Mouse (Mus musculus) testis, adult 2 months (tissue): ENCODE data around the gene Itga11. TPM values are rescaled to one million over a fixed set of nuclear protein-coding genes. Genes with fewer than 3 reads are reported as not detected.

Source experiments
- H3K27ac ChIP-seq: fragments of 200-500 bp; 2 replicates; pipeline ENCODE4 v1.5.1; 2012; ENCODE audit warnings: low read depth, low read length; ENCODE audit not compliant: control insufficient read depth, insufficient read depth
- H3K27me3 ChIP-seq: fragments of 200-500 bp; 2 replicates; pipeline ENCODE4 v1.6.1; 2012; ENCODE audit warnings: mild to moderate bottlenecking, low read length, moderate library complexity; ENCODE audit not compliant: control insufficient read depth, insufficient read depth
- H3K36me3 ChIP-seq: fragments of 200-500 bp; 2 replicates; pipeline ENCODE4 v1.6.1; 2012; ENCODE audit warnings: mild to moderate bottlenecking, low read length; ENCODE audit not compliant: control insufficient read depth, insufficient read depth
- H3K4me1 ChIP-seq: fragments of 200-500 bp; 2 replicates; pipeline ENCODE4 v1.6.1; 2012; ENCODE audit warnings: low read length; ENCODE audit not compliant: control insufficient read depth, insufficient read depth
- H3K4me3 ChIP-seq: fragments of 200-500 bp; 2 replicates; pipeline ENCODE4 v1.5.1; 2012; ENCODE audit warnings: low read depth, mild to moderate bottlenecking, low read length, moderate library complexity, mixed read lengths; ENCODE audit not compliant: control insufficient read depth
- CTCF ChIP-seq: fragments of 200-500 bp; IDR thresholded peaks from 2 replicates; pipeline ENCODE4 v1.5.1; 2012; ENCODE audit warnings: low read depth, mild to moderate bottlenecking, inconsistent platforms, low read length, moderate library complexity; ENCODE audit not compliant: control insufficient read depth, insufficient read depth, insufficient replicate concordance
- POLR2A ChIP-seq: fragments of 200-500 bp; IDR thresholded peaks from 2 replicates; pipeline ENCODE4 v1.6.1; 2012; ENCODE audit warnings: low read depth, mild to moderate bottlenecking, inconsistent platforms, low read length, moderate library complexity; ENCODE audit not compliant: control insufficient read depth
- polyA plus RNA-seq: library from polyadenylated mRNA; depleted of rRNA; stranded (reverse); fragments of >200 nt; gene quantifications from 2 replicates; pipeline ENCODE4 v1.2.3, GENCODE M21; 2012

Gene Itga11
- polyA plus RNA-seq, 1 experiment: 3.8 TPM

GRCm38 (mm10) chr9:62684311-62684710, 6.7 kb downstream of the Itga11 start:
- Histone ChIP-seq H3K36me3 (no peaks in the 10 kb centered on the region), H3K4me1 (peaks cover 12% of the 10 kb centered on the region), H3K4me3 (no peak overlapping the region), H3K27ac (no peak overlapping the region), H3K27me3 (no peaks in the 10 kb centered on the region)
- TF ChIP-seq CTCF: no peak
- no peak for TF ChIP-seq POLR2A

GRCm38 (mm10) chr9:62689748-62690147, 12.1 kb downstream of the Itga11 start:
- no peak for TF ChIP-seq POLR2A
- no peak for TF ChIP-seq CTCF
- Histone ChIP-seq H3K27ac (no peak overlapping the region), H3K4me1 (peaks cover 12% of the 10 kb centered on the region), H3K27me3 (no peaks in the 10 kb centered on the region), H3K36me3 (no peaks in the 10 kb centered on the region), H3K4me3 (no peak overlapping the region)

GRCm38 (mm10) chr9:62694054-62694453, 16.4 kb downstream of the Itga11 start:
- Histone ChIP-seq H3K4me3 (no peak overlapping the region), H3K4me1 (no peaks in the 10 kb centered on the region; the same call in 1 of the 2 replicates), H3K27me3 (no peaks in the 10 kb centered on the region), H3K27ac (no peak overlapping the region), H3K36me3 (no peaks in the 10 kb centered on the region)
- TF ChIP-seq POLR2A: no peak
- no peak for TF ChIP-seq CTCF

GRCm38 (mm10) chr9:62695210-62695609, 17.6 kb downstream of the Itga11 start:
- Histone ChIP-seq H3K27ac (no peak overlapping the region), H3K27me3 (no peaks in the 10 kb centered on the region), H3K4me3 (no peak overlapping the region), H3K4me1 (no peaks in the 10 kb centered on the region; the same call in 1 of the 2 replicates), H3K36me3 (no peaks in the 10 kb centered on the region)
- TF ChIP-seq POLR2A: no peak
- TF ChIP-seq CTCF: no peak

GRCm38 (mm10) chr9:62696799-62697198, 19.2 kb downstream of the Itga11 start:
- H3K4me3 ChIP-seq: no peak overlapping the region
- H3K36me3 ChIP-seq: no peaks in the 10 kb centered on the region
- H3K27me3 ChIP-seq: no peaks in the 10 kb centered on the region
- no peak overlapping the region for H3K27ac ChIP-seq
- no peaks in the 10 kb centered on the region; the same call in 1 of the 2 replicates for H3K4me1 ChIP-seq
- TF ChIP-seq POLR2A: no peak
- TF ChIP-seq CTCF: no peak

GRCm38 (mm10) chr9:62707267-62707666, 29.6 kb downstream of the Itga11 start:
- Histone ChIP-seq H3K36me3 (no peaks in the 10 kb centered on the region), H3K4me1 (no peaks in the 10 kb centered on the region), H3K27me3 (no peaks in the 10 kb centered on the region), H3K27ac (no peak overlapping the region), H3K4me3 (no peak overlapping the region)
- TF ChIP-seq CTCF: no peak
- TF ChIP-seq POLR2A: no peak

GRCm38 (mm10) chr9:62707870-62708269, 30.2 kb downstream of the Itga11 start:
- TF ChIP-seq CTCF: no peak
- TF ChIP-seq POLR2A: no peak
- Histone ChIP-seq H3K27ac (no peak overlapping the region), H3K4me3 (no peak overlapping the region), H3K4me1 (no peaks in the 10 kb centered on the region), H3K36me3 (no peaks in the 10 kb centered on the region), H3K27me3 (no peaks in the 10 kb centered on the region)

- Histone ChIP-seq H3K27ac (no peak overlapping the region), H3K4me3 (no peak overlapping the region), H3K4me1 (no peaks in the 10 kb centered on the region), H3K27me3 (no peaks in the 10 kb centered on the region), H3K36me3 (no peaks in the 10 kb centered on the region)
- TF ChIP-seq POLR2A (no peak), CTCF (no peak)
These were observed 32.4 kb downstream of the Itga11 start for GRCm38 (mm10) chr9:62709983-62710382.
